Mouse (Mus musculus): Measurements from ENCODE around the gene Msmb. TPM values are rescaled to one million over a fixed set of nuclear protein-coding genes. Genes with fewer than 3 reads are reported as not detected.

Msmb gene
- polyA plus RNA-seq (2012; rRNA removed; ENCODE audit: low replicate concordance), result not detected in 2 replicates

GRCm38 (mm10) chr14:32141723-32142122, at the start of gene Msmb:
TSS of gene Msmb (plus strand) at chr14:32142023.

GRCm38 (mm10) chr14:32159690-32160246, 17.9 kb downstream of the Msmb start, which contains the start of gene Ncoa4:
TSS of gene Ncoa4 (plus strand) at chr14:32159865.

GRCm38 (mm10) chr14:32201791-32202451, 60.1 kb downstream of the Msmb start, which contains the start of the genes Timm23 and Parg:
TSS of gene Timm23 (minus strand) at chr14:32201898.
TSS of gene Parg (plus strand) at chr14:32201949.

Other genes with a start within 250 kb of the Msmb start
- 15.8 and 25.1 TPM in 2 replicates for gene Galnt15, start 113.0 kb upstream of the Msmb start, polyA plus RNA-seq (2012; rRNA removed; ENCODE audit: low replicate concordance)
- gene Oxnad1, start 56.6 kb upstream of the Msmb start, polyA plus RNA-seq (2012; rRNA removed; ENCODE audit: low replicate concordance), result 18.0 and 22.6 TPM in 2 replicates
- gene Dph3, start 56.3 kb upstream of the Msmb start, polyA plus RNA-seq (2012; rRNA removed; ENCODE audit: low replicate concordance), result 10.1 and 30.8 TPM in 2 replicates
- gene Ncoa4, start 17.8 kb downstream of the Msmb start, polyA plus RNA-seq (2012; rRNA removed; ENCODE audit: low replicate concordance), result 41.6 and 96.2 TPM in 2 replicates
- gene Timm23, start 59.9 kb downstream of the Msmb start, polyA plus RNA-seq (2012; rRNA removed; ENCODE audit: low replicate concordance), result 149 and 243 TPM in 2 replicates
- 4.5 and 5.1 TPM in 2 replicates for gene Parg, start 59.9 kb downstream of the Msmb start, polyA plus RNA-seq (2012; rRNA removed; ENCODE audit: low replicate concordance)
- gene Ogdhl, start 180.0 kb downstream of the Msmb start, polyA plus RNA-seq (2012; rRNA removed; ENCODE audit: low replicate concordance), result 0.20 and 0.68 TPM in 2 replicates
- gene 1700024G13Rik, start 246.4 kb downstream of the Msmb start, polyA plus RNA-seq (2012; rRNA removed; ENCODE audit: low replicate concordance), result not detected in 2 replicates